Mouse (Mus musculus): ENCODE results near the gene Bmpr2.
A peak's percentile ranks its signal among the peaks of the same experiment; 100 is the strongest.

Bmpr2 gene

DNA sequence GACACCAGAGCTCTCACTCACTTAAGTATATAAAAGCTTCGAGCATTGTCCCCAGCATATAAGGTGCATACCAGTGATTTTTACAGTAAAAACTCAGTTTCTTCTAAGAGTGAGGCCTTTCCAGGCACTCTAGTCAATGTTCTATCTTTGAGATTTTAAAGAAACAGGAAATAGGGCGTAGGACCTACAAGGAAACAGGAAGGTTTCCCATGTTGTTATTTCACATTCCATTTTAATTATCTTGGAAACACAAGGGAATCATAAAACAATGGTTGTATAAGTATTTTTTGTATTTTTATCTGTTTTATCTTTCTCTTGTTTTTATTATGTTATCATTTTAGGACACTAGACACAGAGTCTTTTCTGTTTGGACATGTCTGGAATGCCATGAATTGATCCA lies 34.7 kb downstream of the Bmpr2 start:
- no peak for DNase-seq

DNA sequence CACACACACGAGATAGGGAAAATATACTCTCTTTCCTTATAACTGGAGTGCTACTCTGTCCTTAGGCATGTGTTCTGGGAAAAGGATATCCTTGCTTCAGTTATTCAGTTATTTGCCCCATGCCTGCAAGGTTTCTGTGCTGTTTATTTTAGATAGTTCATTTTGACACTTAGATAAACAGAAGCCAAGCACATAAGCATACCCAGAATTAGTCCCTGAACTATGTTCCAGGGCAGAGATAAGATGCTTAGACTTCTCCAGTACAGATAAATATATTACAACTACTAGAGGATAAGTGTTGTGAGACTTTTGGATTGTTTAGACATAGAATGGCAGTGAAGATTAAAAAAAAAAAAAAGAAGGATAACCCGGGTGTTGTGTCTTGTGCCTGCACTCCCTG lies 41.2 kb downstream of the Bmpr2 start:
- peak in 1 of 2 experiments; percentile 14 for DNase-seq

DNA sequence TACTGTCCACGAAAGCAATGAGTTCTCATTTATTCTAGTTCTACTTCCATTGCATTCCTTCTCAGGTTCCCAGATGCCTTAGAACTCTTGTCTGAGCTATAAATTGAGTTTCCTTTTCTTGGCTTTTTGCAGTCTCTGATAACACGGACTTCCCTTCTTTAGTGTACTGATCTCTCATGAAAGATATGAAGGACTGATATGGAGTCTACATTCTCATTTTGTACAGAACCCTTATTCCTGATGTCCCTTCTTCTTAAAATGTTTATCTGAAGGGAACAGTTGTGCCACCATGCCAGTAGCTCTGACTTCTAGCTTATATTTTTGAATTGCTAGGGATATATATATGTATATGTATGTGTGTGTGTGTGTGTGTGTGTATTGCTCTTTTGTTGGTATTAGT lies 46.7 kb downstream of the Bmpr2 start:
- no peak for DNase-seq

DNA sequence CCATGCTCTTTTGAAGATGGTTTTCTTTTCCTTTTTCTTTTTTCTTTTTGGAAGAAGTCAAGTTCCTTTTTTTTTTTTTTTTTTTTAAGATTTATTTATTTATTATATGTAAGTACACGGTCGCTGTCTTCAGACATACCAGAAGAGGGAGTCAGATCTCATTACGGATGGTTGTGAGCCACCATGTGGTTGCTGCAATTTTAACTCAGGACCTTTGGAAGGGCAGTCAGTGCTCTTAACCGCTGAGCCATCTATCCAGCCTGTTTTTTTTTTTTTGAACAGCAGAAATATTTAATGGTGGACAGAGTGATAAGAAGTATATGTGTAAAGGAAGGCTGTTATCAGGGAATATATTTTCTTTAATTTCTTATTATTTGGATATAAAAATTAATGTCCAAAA lies 49.6 kb downstream of the Bmpr2 start:
- no peak for DNase-seq

DNA sequence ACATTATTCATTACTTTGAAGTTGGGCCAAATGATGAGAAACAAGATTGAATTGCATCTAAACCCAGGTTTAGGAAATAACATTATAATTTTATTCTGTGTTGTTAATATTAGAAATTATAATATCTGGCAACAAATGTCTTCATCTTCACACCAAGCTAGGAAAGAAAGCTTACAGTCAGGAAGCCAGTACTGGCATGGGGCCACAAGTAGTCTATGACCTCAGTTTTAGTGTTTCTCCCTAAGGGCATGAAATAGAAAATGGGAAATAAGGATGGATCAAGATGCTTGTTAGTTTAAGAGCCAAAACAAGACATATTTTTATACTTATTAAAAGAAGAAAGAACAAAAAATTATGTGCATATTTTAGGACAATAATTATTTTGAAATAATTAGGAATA lies 62.2 kb downstream of the Bmpr2 start:
- DNase-seq: peak in 1 of 2 experiments; percentile 36

DNA sequence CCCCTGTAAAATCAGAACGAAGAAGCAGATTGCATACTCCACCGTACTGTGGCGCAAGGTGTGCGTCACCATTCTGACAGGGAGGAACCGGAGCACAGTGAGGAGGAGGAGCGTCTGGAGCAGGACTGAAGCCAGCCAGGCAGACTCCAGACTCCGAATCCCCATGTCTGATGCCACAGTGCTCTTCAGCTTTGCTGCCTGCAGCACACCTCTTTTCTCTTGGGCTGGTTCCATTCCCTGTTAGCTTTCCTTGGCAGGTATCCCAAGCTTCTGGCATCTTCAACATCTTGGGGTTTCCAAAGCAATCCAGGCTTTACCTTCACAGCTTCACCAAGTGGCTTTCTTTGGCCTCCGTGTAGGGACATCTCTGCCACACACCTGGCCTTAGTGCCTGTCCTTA lies 63.4 kb downstream of the Bmpr2 start:
- no peak for DNase-seq

DNA sequence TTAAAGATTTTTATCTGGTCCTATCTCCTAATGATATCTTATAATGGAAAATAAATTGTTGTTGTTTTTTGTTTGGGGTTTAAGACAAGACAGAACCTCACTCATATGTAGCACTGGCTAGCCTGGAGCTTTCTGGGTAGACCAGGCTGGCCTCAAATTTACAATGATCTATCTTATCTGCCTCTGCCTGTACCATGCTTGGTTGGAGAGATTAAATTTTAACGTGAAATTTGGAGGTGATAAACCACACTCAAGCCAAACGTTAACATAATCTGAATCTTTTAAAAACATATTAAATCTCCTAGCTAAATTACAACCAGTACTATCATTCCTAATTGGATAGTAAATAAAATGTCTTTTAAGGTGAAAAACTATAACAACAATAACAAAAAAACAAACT lies 66.2 kb downstream of the Bmpr2 start:
- no peak for DNase-seq

DNA sequence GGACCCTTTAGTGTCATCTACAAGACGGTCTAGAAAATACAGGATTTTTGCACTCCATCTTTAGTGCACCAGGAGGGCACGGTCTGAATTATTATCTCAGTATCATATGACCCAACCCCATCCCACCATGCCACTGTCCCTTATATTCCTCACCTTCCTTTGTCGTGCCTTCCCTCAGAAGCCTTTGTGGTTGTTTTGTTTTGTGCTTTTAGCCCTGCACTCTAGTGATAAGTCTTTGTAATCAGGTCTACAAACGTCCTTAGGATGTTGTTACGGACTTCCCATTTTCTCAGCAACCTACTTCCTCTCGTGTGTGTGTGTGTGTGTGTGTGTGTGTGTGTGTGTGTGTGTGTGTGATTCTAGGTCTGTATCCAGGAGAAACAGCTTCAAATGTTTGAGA lies 67.0 kb downstream of the Bmpr2 start:
- DNase-seq: no peak

DNA sequence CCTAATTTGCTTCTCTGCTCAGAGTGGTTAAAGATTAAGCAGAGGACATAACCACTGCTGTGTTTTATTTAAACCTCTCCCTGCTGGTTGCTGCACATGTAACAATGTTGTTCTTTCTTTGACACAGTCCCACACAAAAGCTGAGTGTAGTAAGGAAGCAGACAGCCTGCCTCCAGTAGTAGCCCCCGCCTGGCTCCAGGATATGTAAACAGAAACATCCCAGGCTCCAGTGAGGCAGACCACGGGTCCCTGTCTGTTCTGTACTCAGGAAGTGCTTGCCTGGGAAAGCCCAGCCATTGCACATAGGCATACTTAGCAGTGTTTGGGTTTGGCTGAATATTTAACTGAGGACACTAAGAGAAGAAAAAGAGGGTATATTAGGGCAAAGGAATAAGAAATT lies 70.5 kb downstream of the Bmpr2 start:
- peak; percentile 74 to 84 for DNase-seq

DNA sequence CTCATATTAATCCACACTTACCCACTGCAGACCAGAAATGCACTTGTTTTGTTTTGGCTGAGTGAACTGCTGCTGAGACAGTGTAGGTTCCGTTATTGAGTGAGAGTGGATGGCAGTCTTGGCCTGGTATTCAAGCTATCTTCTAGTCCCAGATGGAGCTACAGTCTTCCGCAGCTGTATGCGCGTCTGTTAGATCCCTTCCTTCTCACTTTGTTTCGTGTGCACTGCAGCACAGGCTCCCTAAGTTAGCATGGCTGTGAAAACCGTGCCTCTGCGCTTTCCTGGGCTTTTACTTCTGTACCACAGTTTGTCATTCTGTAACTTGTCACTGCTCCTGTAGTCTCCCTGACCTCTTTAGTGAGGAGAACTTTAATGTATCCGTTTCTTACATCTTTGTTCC lies 85.1 kb downstream of the Bmpr2 start:
- no peak for DNase-seq

DNA sequence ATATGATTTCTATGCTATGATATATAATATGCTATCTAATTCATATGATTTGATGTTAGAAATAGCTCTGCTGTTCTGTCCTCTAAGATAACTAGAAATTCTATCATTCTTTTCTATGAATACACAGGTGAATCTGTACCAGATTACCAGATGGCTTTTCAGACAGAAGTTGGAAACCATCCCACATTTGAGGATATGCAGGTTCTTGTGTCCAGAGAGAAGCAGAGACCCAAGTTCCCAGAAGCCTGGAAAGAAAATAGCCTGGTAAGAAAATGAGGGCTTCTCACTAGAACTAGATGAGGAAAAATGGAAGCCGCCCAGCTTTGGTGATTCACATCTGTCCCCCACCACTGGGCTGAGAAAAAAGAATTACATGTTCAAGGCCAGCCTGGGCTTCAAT lies 95.8 kb downstream of the Bmpr2 start:
- DNase-seq: no peak

DNA sequence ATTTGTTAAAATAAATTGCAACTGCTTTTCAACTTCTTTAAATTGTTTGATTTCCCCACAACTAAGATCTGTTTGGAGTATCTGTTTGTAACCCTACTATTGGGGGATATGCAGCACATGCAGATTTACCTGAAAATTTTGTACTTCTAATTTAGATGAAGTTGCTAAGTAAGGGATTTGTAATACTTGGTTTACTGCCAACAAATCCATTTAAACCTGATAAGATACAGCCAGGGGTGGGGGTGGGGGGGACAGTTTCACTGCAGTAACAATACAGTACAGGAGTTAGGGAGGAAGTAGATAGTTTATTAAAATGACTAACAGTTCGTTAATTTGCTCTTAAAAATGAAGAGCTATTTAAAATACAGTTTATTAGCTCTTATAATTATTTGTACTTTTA lies 98.9 kb downstream of the Bmpr2 start:
- no peak for DNase-seq

DNA sequence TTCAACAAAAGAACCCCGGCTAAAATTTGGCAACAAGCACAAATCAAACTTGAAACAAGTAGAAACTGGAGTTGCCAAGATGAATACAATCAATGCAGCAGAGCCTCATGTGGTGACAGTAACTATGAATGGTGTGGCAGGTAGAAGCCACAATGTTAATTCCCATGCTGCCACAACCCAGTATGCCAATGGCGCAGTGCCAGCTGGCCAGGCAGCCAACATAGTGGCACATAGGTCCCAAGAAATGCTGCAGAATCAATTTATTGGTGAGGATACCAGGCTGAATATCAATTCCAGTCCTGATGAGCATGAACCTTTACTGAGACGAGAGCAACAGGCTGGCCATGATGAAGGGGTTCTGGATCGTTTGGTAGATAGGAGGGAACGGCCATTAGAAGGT lies 104.8 kb downstream of the Bmpr2 start:
- no peak for DNase-seq

DNA sequence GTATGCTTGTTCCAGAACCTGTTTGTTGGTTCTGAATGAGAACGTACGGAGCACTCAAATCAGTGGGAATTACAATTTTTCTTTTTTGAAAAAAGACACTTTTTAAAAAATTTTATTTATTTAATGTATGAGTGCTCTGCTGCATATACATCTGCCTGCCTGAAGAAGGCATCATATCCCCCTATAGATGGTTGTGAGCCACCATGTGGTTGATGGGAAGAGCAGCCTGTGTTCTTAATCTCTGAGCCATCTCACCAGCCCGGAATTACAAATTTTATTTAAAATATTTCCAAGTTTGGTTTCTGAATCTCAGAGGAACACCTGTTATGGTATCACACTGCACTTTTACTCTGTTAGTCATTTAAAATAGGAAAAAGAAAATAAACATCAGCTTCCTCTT lies 110.8 kb downstream of the Bmpr2 start:
- DNase-seq: no peak

DNA sequence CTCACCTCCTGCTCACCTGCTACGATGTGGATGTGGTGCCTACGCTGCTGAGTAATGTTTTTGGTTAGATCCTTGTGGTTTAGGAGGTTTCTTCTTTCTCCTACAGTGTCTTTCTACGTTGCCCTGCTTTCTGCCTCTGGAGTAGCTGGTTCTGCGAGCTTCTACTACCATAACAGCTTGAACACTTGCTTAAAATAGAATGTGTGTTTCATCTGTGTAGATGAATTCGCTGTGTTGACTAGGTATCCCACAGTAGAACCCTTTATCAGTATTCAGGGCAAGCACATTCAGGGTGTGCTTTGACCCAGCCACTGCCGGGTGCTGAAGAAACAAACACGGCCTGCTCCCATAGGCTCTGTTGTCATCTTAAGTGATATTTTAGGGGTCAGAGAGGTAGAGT lies 114.9 kb downstream of the Bmpr2 start:
- no peak for DNase-seq

DNA sequence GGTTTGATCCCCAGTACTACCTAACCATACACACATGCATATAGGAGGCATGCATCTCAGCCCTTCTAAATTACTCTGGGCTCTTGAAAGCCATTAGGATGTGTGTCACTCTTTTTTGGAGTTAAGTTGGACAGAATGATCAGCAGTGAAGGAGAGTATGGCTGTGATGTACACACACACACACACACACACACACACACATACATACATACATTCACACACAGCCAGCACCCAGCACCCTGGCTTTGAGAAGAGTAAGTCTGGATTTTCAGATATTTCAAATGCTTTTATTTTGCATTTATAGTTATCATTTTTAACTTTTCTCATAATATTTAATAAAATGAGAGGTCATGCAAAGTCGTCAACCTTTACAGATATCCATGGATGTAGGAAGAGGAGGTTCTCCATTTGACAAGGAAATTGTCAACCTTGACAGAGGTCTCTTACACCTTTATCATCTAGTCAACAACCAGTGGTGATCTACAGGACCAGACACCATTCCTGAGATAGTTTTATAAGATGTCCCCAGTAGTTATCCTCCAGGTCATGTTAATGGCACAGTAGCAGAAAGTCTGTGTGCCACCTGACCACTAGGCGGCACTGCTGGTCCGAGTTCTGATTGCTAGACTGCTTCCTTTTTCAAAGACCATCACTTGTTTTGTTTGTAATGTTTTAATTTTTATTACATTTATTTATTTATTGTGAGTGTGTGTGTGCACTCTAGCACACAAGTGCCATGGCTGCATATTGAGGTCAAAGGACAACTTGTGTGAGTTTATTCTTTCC lies 120.3 kb downstream of the Bmpr2 start:
- DNase-seq: peak; percentile 70 to 77

DNA sequence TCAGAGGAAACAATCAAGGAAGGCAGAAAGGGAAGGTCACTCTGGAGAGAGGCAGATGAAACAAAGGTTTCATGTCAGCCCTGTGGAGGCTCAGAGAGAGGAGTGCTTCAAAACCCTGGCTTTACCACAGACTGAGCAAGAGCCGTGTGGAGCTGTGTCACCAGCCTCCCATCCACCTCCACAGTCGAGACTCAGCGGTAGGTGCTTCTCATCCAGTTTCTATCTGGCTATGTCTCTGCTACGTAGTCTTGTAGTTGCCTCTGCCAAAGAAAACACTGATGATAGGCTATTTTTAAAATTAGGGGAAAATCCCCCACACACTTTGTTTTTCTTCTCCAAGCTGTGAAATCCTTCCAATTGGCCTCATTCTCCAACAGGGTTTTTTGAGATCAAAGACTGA lies 123.7 kb downstream of the Bmpr2 start:
- no peak for DNase-seq

DNA sequence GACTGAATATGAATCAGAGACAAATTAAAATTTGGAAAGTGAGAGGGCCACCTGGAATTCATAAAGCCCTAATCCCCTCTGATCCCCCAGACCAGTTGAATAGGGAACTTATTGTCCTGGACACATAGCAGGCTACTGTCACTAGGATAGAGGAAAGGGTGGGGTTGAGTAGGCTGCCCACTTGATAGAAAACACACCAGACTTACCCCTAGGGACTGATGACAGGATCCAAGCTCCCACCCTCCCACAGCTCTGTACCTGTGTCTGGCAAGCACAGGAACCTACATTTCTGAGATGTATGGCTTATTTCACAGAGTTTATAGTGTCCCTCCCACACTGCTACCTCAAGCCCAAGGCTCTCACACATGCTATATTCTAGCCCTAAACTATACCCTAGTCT lies 124.8 kb downstream of the Bmpr2 start:
- no peak for DNase-seq

DNA sequence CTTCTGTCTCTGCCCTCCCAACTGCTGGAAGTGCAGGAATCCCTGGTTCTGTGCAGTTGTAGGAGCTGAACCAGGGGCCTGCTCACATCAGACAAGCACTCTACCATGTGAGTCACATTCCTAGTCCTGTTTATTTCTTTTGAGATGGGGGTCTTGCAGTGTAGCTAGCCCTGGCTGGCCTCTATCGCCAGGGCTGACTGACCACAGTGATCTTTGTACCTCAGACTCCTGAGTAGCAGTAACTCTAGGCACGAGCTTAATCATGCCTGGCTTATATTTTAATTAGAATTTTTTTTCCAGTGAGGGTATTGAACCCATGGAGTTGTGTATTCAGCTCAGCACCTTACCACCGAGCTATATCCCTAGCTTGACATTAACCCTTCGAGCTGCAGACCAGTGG lies 128.0 kb downstream of the Bmpr2 start:
- DNase-seq: no peak

DNA sequence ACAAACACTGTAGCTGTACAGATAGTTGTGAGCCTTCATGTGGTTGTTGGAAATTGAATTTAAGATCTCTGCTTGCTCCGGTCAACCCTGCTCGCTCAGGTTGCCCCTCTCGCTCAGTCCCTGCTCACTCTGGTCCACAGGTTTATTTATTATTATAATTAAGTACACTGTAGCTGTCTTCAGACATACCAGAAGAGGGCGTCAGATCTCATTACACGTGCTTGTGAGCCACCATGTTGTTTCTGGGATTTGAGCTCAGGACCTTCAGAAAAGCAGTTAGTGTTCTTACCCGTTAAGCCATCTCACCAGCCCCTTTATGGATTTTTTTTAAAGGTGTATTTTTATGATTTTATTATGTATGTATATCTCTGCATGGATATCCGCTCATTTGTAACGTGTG lies 129.6 kb downstream of the Bmpr2 start:
- DNase-seq: no peak

DNA sequence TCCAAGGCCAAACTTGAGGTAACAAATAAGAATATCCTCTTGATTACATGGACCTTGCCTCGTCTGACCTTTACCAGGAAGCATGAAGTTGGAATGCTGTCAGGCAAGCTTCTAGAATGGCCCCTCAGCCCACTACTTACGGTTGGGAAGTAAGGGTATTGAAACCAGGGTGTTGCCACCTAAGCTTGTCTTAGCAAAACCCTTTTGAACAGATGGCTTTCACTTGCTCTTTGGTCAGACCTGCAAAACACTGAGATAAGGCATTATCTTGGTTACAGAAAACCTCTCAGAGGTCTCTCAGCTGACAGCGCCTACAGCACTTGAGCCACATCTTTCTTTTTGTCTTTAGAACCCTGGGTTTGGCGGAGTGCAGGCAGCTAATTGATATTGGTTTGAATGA lies 130.8 kb downstream of the Bmpr2 start:
- DNase-seq: no peak

DNA sequence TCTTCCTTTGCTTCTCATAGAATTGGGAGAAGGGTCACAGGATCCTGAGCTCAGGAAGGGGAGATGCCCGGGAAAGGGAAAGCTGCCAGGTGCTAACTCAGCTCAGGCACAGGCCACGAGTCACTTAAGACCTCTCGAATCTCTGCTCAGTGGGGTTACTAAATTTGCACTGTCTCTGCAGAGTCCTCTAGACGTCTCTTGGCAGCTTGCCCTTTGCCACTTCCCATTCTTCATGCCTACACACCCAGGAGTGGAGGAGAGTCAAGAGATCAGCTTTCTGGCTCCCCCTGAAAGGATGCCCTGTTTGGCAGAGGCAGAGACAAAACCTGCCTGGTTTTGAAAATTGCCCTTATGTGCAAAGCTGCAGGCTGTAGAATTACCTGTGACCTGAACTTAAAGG lies 132.3 kb downstream of the Bmpr2 start:
- peak; percentile 84 for DNase-seq

DNA sequence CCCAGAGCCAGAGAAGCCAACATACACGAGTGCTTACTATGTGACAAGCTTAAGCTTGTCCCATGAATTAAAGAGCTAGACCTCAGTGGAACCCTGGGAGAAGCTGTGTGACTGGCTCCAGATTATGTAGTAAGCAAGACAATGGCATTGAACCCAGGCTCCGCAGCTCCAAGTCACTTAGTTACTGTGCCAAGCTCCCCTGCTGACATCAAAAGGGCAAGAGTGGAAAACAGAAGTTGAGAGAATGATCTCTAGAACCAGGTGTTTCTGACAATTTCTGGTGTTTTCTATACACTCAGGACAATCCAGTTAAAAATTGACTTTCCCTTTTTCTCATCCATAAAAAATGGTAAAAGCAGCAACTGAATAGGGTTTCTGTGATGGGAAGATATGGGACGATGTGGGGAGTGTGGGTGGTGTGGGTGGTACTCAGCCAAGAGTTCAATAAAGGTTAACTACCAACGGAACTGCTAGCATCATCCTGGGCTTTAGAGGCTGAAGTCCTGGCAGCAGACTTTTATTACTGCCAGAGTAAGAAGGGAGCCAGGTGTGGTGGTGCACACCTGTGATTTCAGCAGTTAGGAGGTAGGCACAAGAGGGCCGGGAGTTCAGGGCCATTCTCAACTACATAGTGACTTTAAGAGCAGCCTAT lies 134.1 kb downstream of the Bmpr2 start:
- no peak for DNase-seq

DNA sequence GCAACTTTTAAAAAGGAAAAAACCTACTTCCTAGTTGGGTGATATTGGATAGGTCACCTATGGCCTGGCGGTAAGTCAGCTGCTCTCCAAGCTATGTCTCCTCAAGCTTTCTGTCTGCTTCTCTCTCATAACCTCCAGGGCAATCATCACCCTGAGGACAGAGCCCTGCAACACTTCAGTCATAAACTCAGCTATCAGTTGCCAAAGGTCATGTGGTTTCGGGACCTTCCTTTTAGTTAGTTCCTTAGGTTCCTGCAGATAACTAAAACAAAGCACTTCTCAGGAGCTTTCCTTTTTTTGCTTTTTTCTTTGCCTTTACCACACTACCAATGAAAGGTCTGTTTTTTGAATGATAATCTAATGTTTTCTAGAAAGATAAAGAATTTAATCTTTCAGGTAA lies 136.5 kb downstream of the Bmpr2 start:
- no peak for DNase-seq
